Mouse (Mus musculus) limb, embryonic 14.5 days (tissue): ENCODE results near the gene Klc4. TPM values are rescaled to one million over a fixed set of nuclear protein-coding genes. Genes with fewer than 3 reads are reported as not detected.
A peak's percentile ranks its signal among the peaks of the same experiment; 100 is the strongest.

ENCODE experiments used
- ATAC-seq: fragments of 200-750 bp; cut with Nextera tagmentation; 2 replicates; pipeline ENCODE4 v1.8.0; 2017; ENCODE audit warnings: low read depth, moderate number of reproducible peaks, moderate TSS enrichment; ENCODE audit not compliant: low FRiP score
- DNase-seq: peaks from one replicate; pipeline ENCODE4 v3.0.0-alpha.2; 2015; ENCODE audit warnings: low spot score
- H3K27ac ChIP-seq: fragments of 300-500 bp; sonication (generic); replicated peaks from 2 replicates; pipeline ENCODE4 v1.5.1; 2014; ENCODE audit warnings: low read depth, mild to moderate bottlenecking, low read length, moderate library complexity, mixed read lengths
- H3K27me3 ChIP-seq: fragments of 300-500 bp; sonication (generic); 2 replicates; pipeline ENCODE4 v1.6.1; 2014; ENCODE audit warnings: low read length, mixed read lengths; ENCODE audit not compliant: control insufficient read depth, insufficient read depth
- H3K36me3 ChIP-seq: fragments of 300-500 bp; sonication (generic); 2 replicates; pipeline ENCODE4 v1.6.1; 2014; ENCODE audit warnings: mild to moderate bottlenecking, low read length, moderate library complexity, mixed read lengths; ENCODE audit not compliant: control insufficient read depth, insufficient read depth
- H3K4me1 ChIP-seq: fragments of 300-500 bp; sonication (generic); 2 replicates; pipeline ENCODE4 v1.6.1; 2014; ENCODE audit warnings: antibody characterized with exemption, low read length, mixed read lengths; ENCODE audit not compliant: control insufficient read depth, insufficient read depth
- H3K4me2 ChIP-seq: fragments of 300-500 bp; sonication (generic); replicated peaks from 2 replicates; pipeline ENCODE4 v1.6.1; 2014; ENCODE audit warnings: low read depth, mild to moderate bottlenecking, low read length, moderate library complexity; ENCODE audit not compliant: severe bottlenecking
- H3K4me3 ChIP-seq: fragments of 300-500 bp; sonication (generic); replicated peaks from 2 replicates; pipeline ENCODE4 v1.5.1; 2014; ENCODE audit warnings: low read length
- H3K9ac ChIP-seq: fragments of 300-500 bp; sonication (generic); 2 replicates; pipeline ENCODE4 v1.6.1; 2014; ENCODE audit warnings: mild to moderate bottlenecking, low read depth, low read length, moderate library complexity; ENCODE audit not compliant: severe bottlenecking
- H3K9me3 ChIP-seq: fragments of 300-500 bp; sonication (generic); 2 replicates; pipeline ENCODE4 v1.6.1; 2016; ENCODE audit warnings: low read length; ENCODE audit not compliant: control insufficient read depth
- POLR2A ChIP-seq: fragments of 200-500 bp; IDR thresholded peaks from 2 replicates; pipeline ENCODE4 v1.8.0; 2012; ENCODE audit warnings: inconsistent platforms, mild to moderate bottlenecking, moderate library complexity, borderline replicate concordance; ENCODE audit not compliant: insufficient read depth, insufficient read length; ENCODE audit errors: extremely low read depth
- WGBS: fragments of 180-500 bp; shearing (Covaris S2); extraction: QIAGEN DNeasy Blood & Tissue Kit; methylation state at CpG from one replicate; pipeline ENCODE4 v1.1.7; 2014; 5-methylcytosine and 5-hydroxymethylcytosine counted together
- polyA plus RNA-seq, 2 experiments: library from polyadenylated mRNA; depleted of rRNA in 1 of 2; stranded (reverse) in 1 of 2; unstranded in 1 of 2; fragments of >200 nt; fragmentation: Nextera tagmentation in 1 of 2; extraction: Ambion mirVana in 1 of 2; gene quantifications; 2 replicates each; pipeline versions ENCODE4 v1.2.1 to v1.2.3; 2012 to 2014

Klc4 gene
- polyA plus RNA-seq, 2 experiments = 19.3 to 20.4 TPM

- no peak for DNase-seq
- 10% methylated on average over 6 of the region's 6 CpGs for WGBS
- H3K4me1 ChIP-seq = peaks cover 70% of the 10 kb centered on the region
- H3K27me3 ChIP-seq = no peaks in the 10 kb centered on the region
- no peaks in the 10 kb centered on the region for H3K9me3 ChIP-seq
- no peak for ATAC-seq
- no peak overlapping the region; the same call in 1 of the 2 replicates for H3K27ac ChIP-seq
- peaks cover 16% of the 10 kb centered on the region; the same call in 1 of the 2 replicates for H3K36me3 ChIP-seq
- H3K9ac ChIP-seq = peak overlapping the region; percentile 95; the same call in 1 of the 2 replicates
- peak overlapping the region; percentile 84 for H3K4me2 ChIP-seq
- TF ChIP-seq POLR2A = no peak
- H3K4me3 ChIP-seq = peak overlapping the region; percentile 99
Measured at GRCm38 (mm10) chr17:46627409-46627808, 18.4 kb downstream of the Klc4 start.

GRCm38 (mm10) chr17:46624598-46624997 is 21.2 kb downstream of the Klc4 start:
- Histone ChIP-seq H3K27ac (peak overlapping the region; percentile 55; the same call in 1 of the 2 replicates), H3K4me2 (peak overlapping the region; percentile 37), H3K9me3 (no peaks in the 10 kb centered on the region), H3K36me3 (peaks cover 8% of the 10 kb centered on the region; the same call in 1 of the 2 replicates), H3K4me1 (peaks cover 81% of the 10 kb centered on the region), H3K4me3 (0 out of 2 replicates have a peak overlapping the region, but pooled peaks have one; percentile 4), H3K9ac (peak overlapping the region; percentile 44), H3K27me3 (no peaks in the 10 kb centered on the region)
- 32% methylated on average over 12 of the region's 12 CpGs for whole genome bisulfite sequencing
- ATAC-seq (no peak), DNase-seq (no peak)
- TF ChIP-seq POLR2A = no peak

- TF ChIP-seq POLR2A = no peak
- H3K27ac ChIP-seq = peak overlapping the region; percentile 55; the same call in 1 of the 2 replicates
- H3K36me3 ChIP-seq = peaks cover 8% of the 10 kb centered on the region; the same call in 1 of the 2 replicates
- H3K4me2 ChIP-seq = peak overlapping the region; percentile 37
- H3K9me3 ChIP-seq = no peaks in the 10 kb centered on the region
- peaks cover 86% of the 10 kb centered on the region for H3K4me1 ChIP-seq
- no peak for ATAC-seq
- 21% methylated on average over 10 of the region's 10 CpGs for WGBS
- 0 out of 2 replicates have a peak overlapping the region, but pooled peaks have one; percentile 4 for H3K4me3 ChIP-seq
- peak; percentile 48 for DNase-seq
- peak overlapping the region; percentile 44 for H3K9ac ChIP-seq
- H3K27me3 ChIP-seq = no peaks in the 10 kb centered on the region
Measured at GRCm38 (mm10) chr17:46623819-46624557, 21.8 kb downstream of the Klc4 start.

GRCm38 (mm10) chr17:46622269-46622668 is 23.6 kb downstream of the Klc4 start:
- DNase-seq = no peak
- peaks cover 97% of the 10 kb centered on the region for H3K4me1 ChIP-seq
- 0 out of 2 replicates have a peak overlapping the region, but pooled peaks have one; percentile 13 for H3K27ac ChIP-seq
- H3K27me3 ChIP-seq = no peaks in the 10 kb centered on the region
- TF ChIP-seq POLR2A = no peak
- peaks cover 6% of the 10 kb centered on the region; the same call in 1 of the 2 replicates for H3K36me3 ChIP-seq
- WGBS = 67% methylated on average over 11 of the region's 11 CpGs
- no peak for ATAC-seq
- H3K9ac ChIP-seq = no peak overlapping the region
- no peak overlapping the region for H3K4me3 ChIP-seq
- no peaks in the 10 kb centered on the region for H3K9me3 ChIP-seq
- H3K4me2 ChIP-seq = 0 out of 2 replicates have a peak overlapping the region, but pooled peaks have one; percentile 1

- Histone ChIP-seq H3K9me3 (no peaks in the 10 kb centered on the region), H3K4me2 (no peak overlapping the region; the same call in 1 of the 2 replicates), H3K27ac (no peak overlapping the region), H3K36me3 (peaks cover 5% of the 10 kb centered on the region; the same call in 1 of the 2 replicates), H3K4me3 (no peak overlapping the region), H3K27me3 (no peaks in the 10 kb centered on the region), H3K9ac (no peak overlapping the region), H3K4me1 (peaks cover 97% of the 10 kb centered on the region)
- TF ChIP-seq POLR2A = no peak
- 30% methylated on average over 15 of the region's 15 CpGs for WGBS
- DNase-seq = no peak
- ATAC-seq = no peak
Measured at GRCm38 (mm10) chr17:46621324-46621723, 24.5 kb downstream of the Klc4 start.
